Mouse (Mus musculus) hindbrain, embryonic 16.5 days (tissue): Measurements from ENCODE around the gene Gpr84. TPM values are rescaled to one million over a fixed set of nuclear protein-coding genes. Genes with fewer than 3 reads are reported as not detected.

ENCODE experiments used
- ATAC-seq: fragments of 200-750 bp; cut with Nextera tagmentation; 2 replicates; pipeline ENCODE4 v1.8.0; 2017; ENCODE audit warnings: moderate TSS enrichment, moderate library complexity
- H3K27ac ChIP-seq: fragments of 300-500 bp; sonication (generic); 2 replicates; pipeline ENCODE4 v1.5.1; 2014; ENCODE audit warnings: low read depth, mild to moderate bottlenecking, control low read depth, low read length, moderate library complexity
- H3K27me3 ChIP-seq: fragments of 300-500 bp; sonication (generic); replicated peaks from 2 replicates; pipeline ENCODE4 v1.6.1; 2014; ENCODE audit warnings: low read length; ENCODE audit not compliant: control insufficient read depth, insufficient read depth
- H3K36me3 ChIP-seq: fragments of 300-500 bp; sonication (generic); 2 replicates; pipeline ENCODE4 v1.6.1; 2014; ENCODE audit warnings: mild to moderate bottlenecking, low read length, moderate library complexity, mixed read lengths; ENCODE audit not compliant: control insufficient read depth, insufficient read depth
- H3K4me1 ChIP-seq: fragments of 300-500 bp; sonication (generic); 2 replicates; pipeline ENCODE4 v1.6.1; 2014; ENCODE audit warnings: low read depth, low read length; ENCODE audit not compliant: control insufficient read depth, insufficient read depth
- H3K4me2 ChIP-seq: fragments of 300-500 bp; sonication (generic); 2 replicates; pipeline ENCODE4 v1.6.1; 2014; ENCODE audit warnings: mild to moderate bottlenecking, low read length, control low read depth, moderate library complexity
- H3K4me3 ChIP-seq: fragments of 300-500 bp; sonication (generic); 2 replicates; pipeline ENCODE4 v1.5.1; 2014; ENCODE audit warnings: mild to moderate bottlenecking, low read length, control low read depth, moderate library complexity
- H3K9ac ChIP-seq: fragments of 300-500 bp; sonication (generic); 2 replicates; pipeline ENCODE4 v1.6.1; 2014; ENCODE audit warnings: low read depth, mild to moderate bottlenecking, control low read depth, low read length, moderate library complexity
- H3K9me3 ChIP-seq: fragments of 300-500 bp; sonication (generic); 2 replicates; pipeline ENCODE4 v1.6.1; 2014; ENCODE audit warnings: mild to moderate bottlenecking, low read length, moderate library complexity; ENCODE audit not compliant: control insufficient read depth
- WGBS: fragments of 180-500 bp; shearing (Covaris S2); extraction: QIAGEN DNeasy Blood & Tissue Kit; methylation state at CpG from one replicate; pipeline ENCODE4 v1.1.7; 2014; 5-methylcytosine and 5-hydroxymethylcytosine counted together
- polyA plus RNA-seq: library from polyadenylated mRNA; unstranded; fragments of >200 nt; fragmentation: Nextera tagmentation; extraction: Ambion mirVana; gene quantifications from 2 replicates; pipeline ENCODE4 v1.2.1, GENCODE M21; 2015

The Gpr84 gene
- polyA plus RNA-seq, 1 experiment from 2014 or later, result 0.34 TPM

GRCm38 (mm10) chr15:103305070-103305678 is 5.2 kb downstream of the Gpr84 start:
- under 1% methylated on average over 65 of the region's 71 CpGs for WGBS
- H3K4me3 ChIP-seq, result peak overlapping the region; percentile 46
- H3K9ac ChIP-seq, result peak overlapping the region; percentile 78
- no peaks in the 10 kb centered on the region for H3K27me3 ChIP-seq
- no peaks in the 10 kb centered on the region for H3K9me3 ChIP-seq
- peak; percentile 97 for ATAC-seq
- no peaks in the 10 kb centered on the region for H3K36me3 ChIP-seq
- peaks cover 56% of the 10 kb centered on the region for H3K4me1 ChIP-seq
- H3K27ac ChIP-seq, result peak overlapping the region; percentile 97
- peak overlapping the region; percentile 83 for H3K4me2 ChIP-seq

- peak overlapping the region; percentile 78 for H3K9ac ChIP-seq
- peak overlapping the region; percentile 83 for H3K4me2 ChIP-seq
- H3K4me3 ChIP-seq, result peak overlapping the region; percentile 46
- H3K36me3 ChIP-seq, result no peaks in the 10 kb centered on the region
- ATAC-seq, result no peak
- no peaks in the 10 kb centered on the region for H3K9me3 ChIP-seq
- peak overlapping the region; percentile 97 for H3K27ac ChIP-seq
- peaks cover 61% of the 10 kb centered on the region for H3K4me1 ChIP-seq
- H3K27me3 ChIP-seq, result no peaks in the 10 kb centered on the region
- 2% methylated on average over 9 of the region's 9 CpGs for WGBS
Observed at GRCm38 (mm10) chr15:103304616-103304969, 5.8 kb downstream of the Gpr84 start.

GRCm38 (mm10) chr15:103303916-103304615 is 6.3 kb downstream of the Gpr84 start:
- ATAC-seq, result no peak
- Histone ChIP-seq H3K27me3 (no peaks in the 10 kb centered on the region), H3K4me1 (peaks cover 66% of the 10 kb centered on the region), H3K36me3 (no peaks in the 10 kb centered on the region), H3K27ac (peak overlapping the region; percentile 97), H3K9me3 (no peaks in the 10 kb centered on the region), H3K4me2 (peak overlapping the region; percentile 83), H3K9ac (peak overlapping the region; percentile 78), H3K4me3 (peak overlapping the region; percentile 46)
- WGBS, result 9% methylated on average over 8 of the region's 8 CpGs

- H3K4me1 ChIP-seq, result peaks cover 68% of the 10 kb centered on the region
- H3K27ac ChIP-seq, result peak overlapping the region; percentile 97
- no peaks in the 10 kb centered on the region for H3K27me3 ChIP-seq
- H3K36me3 ChIP-seq, result no peaks in the 10 kb centered on the region
- no peak overlapping the region for H3K4me3 ChIP-seq
- peak overlapping the region; percentile 41 for H3K9ac ChIP-seq
- H3K4me2 ChIP-seq, result no peak overlapping the region
- ATAC-seq, result no peak
- WGBS, result 23% methylated on average over 6 of the region's 6 CpGs
- H3K9me3 ChIP-seq, result no peaks in the 10 kb centered on the region
Observed at GRCm38 (mm10) chr15:103302341-103303021, 7.9 kb downstream of the Gpr84 start.

GRCm38 (mm10) chr15:103301547-103302340 is 8.7 kb downstream of the Gpr84 start:
- no peak for ATAC-seq
- H3K36me3 ChIP-seq, result no peaks in the 10 kb centered on the region
- H3K9ac ChIP-seq, result peak overlapping the region; percentile 41
- no peaks in the 10 kb centered on the region for H3K9me3 ChIP-seq
- H3K27me3 ChIP-seq, result no peaks in the 10 kb centered on the region
- H3K27ac ChIP-seq, result peak overlapping the region; percentile 97
- H3K4me3 ChIP-seq, result no peak overlapping the region
- H3K4me1 ChIP-seq, result peaks cover 73% of the 10 kb centered on the region
- H3K4me2 ChIP-seq, result no peak overlapping the region
- WGBS, result 27% methylated on average over 5 of the region's 5 CpGs

- 9% methylated on average over 2 of the region's 2 CpGs for WGBS
- Histone ChIP-seq H3K9me3 (no peaks in the 10 kb centered on the region), H3K27me3 (no peaks in the 10 kb centered on the region), H3K27ac (peak overlapping the region; percentile 97), H3K9ac (peak overlapping the region; percentile 58; the same call in 1 of the 2 replicates), H3K36me3 (no peaks in the 10 kb centered on the region), H3K4me2 (no peak overlapping the region), H3K4me1 (peaks cover 75% of the 10 kb centered on the region), H3K4me3 (no peak overlapping the region)
- ATAC-seq, result no peak
Observed at GRCm38 (mm10) chr15:103301046-103301445, 9.4 kb downstream of the Gpr84 start.

- H3K4me1 ChIP-seq, result peaks cover 73% of the 10 kb centered on the region
- ATAC-seq, result no peak; the same call in 1 of the 2 replicates
- 0% methylated on average over 2 of the region's 2 CpGs for WGBS
Observed at GRCm38 (mm10) chr15:103300560-103300959, 9.9 kb downstream of the Gpr84 start.

GRCm38 (mm10) chr15:103300067-103300471 is 10.3 kb downstream of the Gpr84 start:
- 6% methylated on average over 18 of the region's 18 CpGs for whole genome bisulfite sequencing
- H3K4me3 ChIP-seq, result peak overlapping the region; percentile 30
- H3K36me3 ChIP-seq, result no peaks in the 10 kb centered on the region
- peaks cover 73% of the 10 kb centered on the region for H3K4me1 ChIP-seq
- H3K27me3 ChIP-seq, result no peaks in the 10 kb centered on the region
- peak overlapping the region; percentile 58 for H3K9ac ChIP-seq
- H3K4me2 ChIP-seq, result peak overlapping the region; percentile 58
- ATAC-seq, result peak; percentile 75
- no peaks in the 10 kb centered on the region for H3K9me3 ChIP-seq
- peak overlapping the region; percentile 97 for H3K27ac ChIP-seq

More at GRCm38 (mm10) chr15:103300560-103300959, 9.9 kb downstream of the Gpr84 start:
- Histone ChIP-seq H3K4me2 (peak overlapping the region; percentile 58), H3K9me3 (no peaks in the 10 kb centered on the region), H3K27me3 (no peaks in the 10 kb centered on the region), H3K9ac (peak overlapping the region; percentile 58), H3K27ac (peak overlapping the region; percentile 97), H3K4me3 (peak overlapping the region; percentile 30; the same call in 1 of the 2 replicates), H3K36me3 (no peaks in the 10 kb centered on the region)
